Mouse (Mus musculus) limb, embryonic 12.5 days (tissue): ENCODE measurements around the gene Cdh6. TPM values are rescaled to one million over a fixed set of nuclear protein-coding genes. Genes with fewer than 3 reads are reported as not detected.
A peak's percentile ranks its signal among the peaks of the same experiment; 100 is the strongest.

Experiments
- ATAC-seq: fragments of 200-750 bp; cut with Nextera tagmentation; 2 replicates; pipeline ENCODE4 v1.8.0; 2017; ENCODE audit warnings: low read depth, moderate TSS enrichment; ENCODE audit not compliant: insufficient number of reproducible peaks, insufficient read depth, low FRiP score, low TSS enrichment
- H3K27ac ChIP-seq: fragments of 300-500 bp; sonication (generic); 2 replicates; pipeline ENCODE4 v1.5.1; 2016; ENCODE audit warnings: mild to moderate bottlenecking, moderate library complexity
- H3K27me3 ChIP-seq: fragments of 300-500 bp; sonication (generic); 2 replicates; pipeline ENCODE4 v1.6.1; 2016; ENCODE audit warnings: mild to moderate bottlenecking, moderate library complexity
- H3K36me3 ChIP-seq: fragments of 300-500 bp; sonication (generic); 2 replicates; pipeline ENCODE4 v1.6.1; 2016; ENCODE audit warnings: mild to moderate bottlenecking, moderate library complexity
- H3K4me1 ChIP-seq: fragments of 300-500 bp; sonication (generic); replicated peaks from 2 replicates; pipeline ENCODE4 v1.6.1; 2016
- H3K4me2 ChIP-seq: fragments of 300-500 bp; sonication (generic); 2 replicates; pipeline ENCODE4 v1.6.1; 2016; ENCODE audit warnings: mild to moderate bottlenecking, moderate library complexity
- H3K4me3 ChIP-seq: fragments of 300-500 bp; sonication (generic); replicated peaks from 2 replicates; pipeline ENCODE4 v1.5.1; 2016; ENCODE audit warnings: mild to moderate bottlenecking
- H3K9ac ChIP-seq: fragments of 300-500 bp; sonication (generic); replicated peaks from 2 replicates; pipeline ENCODE4 v1.6.1; 2016; ENCODE audit warnings: mild to moderate bottlenecking, moderate library complexity
- H3K9me3 ChIP-seq: fragments of 300-500 bp; sonication (generic); 2 replicates; pipeline ENCODE4 v1.6.1; 2016; ENCODE audit warnings: mild to moderate bottlenecking, moderate library complexity
- WGBS: fragments of 180-500 bp; shearing (Covaris S2); methylation state at CpG from one replicate; pipeline ENCODE4 v1.1.7; 2016; 5-methylcytosine and 5-hydroxymethylcytosine counted together
- polyA plus RNA-seq: library from polyadenylated mRNA; unstranded; fragments of >200 nt; fragmentation: Nextera tagmentation; extraction: Ambion mirVana; gene quantifications from 2 replicates; pipeline ENCODE4 v1.2.1, GENCODE M21; 2016

The Cdh6 gene
- polyA plus RNA-seq, 1 experiment from 2014 or later, result 6.3 TPM

GRCm38 (mm10) chr15:13093954-13094880 is 79.3 kb downstream of the Cdh6 start:
- H3K27ac ChIP-seq, result no peak overlapping the region
- no peaks in the 10 kb centered on the region for H3K27me3 ChIP-seq
- no peak for ATAC-seq
- 86% methylated on average over 19 of the region's 19 CpGs for WGBS
- H3K36me3 ChIP-seq, result no peaks in the 10 kb centered on the region
- no peaks in the 10 kb centered on the region for H3K9me3 ChIP-seq
- H3K4me1 ChIP-seq, result no peaks in the 10 kb centered on the region
- no peak overlapping the region for H3K4me2 ChIP-seq
- no peak overlapping the region for H3K4me3 ChIP-seq
- H3K9ac ChIP-seq, result no peak overlapping the region

- no peak overlapping the region for H3K4me2 ChIP-seq
- H3K27me3 ChIP-seq, result no peaks in the 10 kb centered on the region
- no peaks in the 10 kb centered on the region for H3K4me1 ChIP-seq
- H3K4me3 ChIP-seq, result no peak overlapping the region
- H3K9ac ChIP-seq, result no peak overlapping the region
- H3K36me3 ChIP-seq, result no peaks in the 10 kb centered on the region
- H3K27ac ChIP-seq, result no peak overlapping the region
- H3K9me3 ChIP-seq, result no peaks in the 10 kb centered on the region
- ATAC-seq, result no peak
- WGBS, result 91% methylated on average over 13 of the region's 13 CpGs
Measured at GRCm38 (mm10) chr15:13092064-13092463, 81.4 kb downstream of the Cdh6 start.

GRCm38 (mm10) chr15:13088504-13089058 is 84.9 kb downstream of the Cdh6 start:
- H3K9ac ChIP-seq, result no peak overlapping the region
- no peaks in the 10 kb centered on the region; the same call in 1 of the 2 replicates for H3K9me3 ChIP-seq
- H3K36me3 ChIP-seq, result no peaks in the 10 kb centered on the region
- no peaks in the 10 kb centered on the region for H3K27me3 ChIP-seq
- H3K4me1 ChIP-seq, result no peaks in the 10 kb centered on the region
- H3K27ac ChIP-seq, result no peak overlapping the region
- no peak; the same call in 1 of the 2 replicates for ATAC-seq
- H3K4me3 ChIP-seq, result no peak overlapping the region
- H3K4me2 ChIP-seq, result no peak overlapping the region
- WGBS, result 51% methylated on average over 7 of the region's 7 CpGs

GRCm38 (mm10) chr15:13084746-13085145 is 88.7 kb downstream of the Cdh6 start:
- no peak for ATAC-seq
- no peaks in the 10 kb centered on the region for H3K4me1 ChIP-seq
- H3K4me2 ChIP-seq, result no peak overlapping the region
- H3K36me3 ChIP-seq, result no peaks in the 10 kb centered on the region
- H3K9me3 ChIP-seq, result no peaks in the 10 kb centered on the region; the same call in 1 of the 2 replicates
- WGBS, result 81% methylated on average over 9 of the region's 9 CpGs
- no peak overlapping the region for H3K27ac ChIP-seq
- no peaks in the 10 kb centered on the region for H3K27me3 ChIP-seq
- H3K9ac ChIP-seq, result no peak overlapping the region
- no peak overlapping the region for H3K4me3 ChIP-seq

- Histone ChIP-seq H3K4me3 (no peak overlapping the region), H3K4me1 (no peaks in the 10 kb centered on the region), H3K27ac (no peak overlapping the region), H3K27me3 (no peaks in the 10 kb centered on the region), H3K9ac (no peak overlapping the region), H3K36me3 (no peaks in the 10 kb centered on the region), H3K4me2 (no peak overlapping the region), H3K9me3 (no peaks in the 10 kb centered on the region)
- WGBS, result 78% methylated on average over 8 of the region's 8 CpGs
- no peak for ATAC-seq
Measured at GRCm38 (mm10) chr15:13076908-13077669, 96.4 kb downstream of the Cdh6 start.

- H3K27ac ChIP-seq, result no peak overlapping the region
- H3K9me3 ChIP-seq, result no peaks in the 10 kb centered on the region
- no peaks in the 10 kb centered on the region for H3K27me3 ChIP-seq
- H3K4me2 ChIP-seq, result no peak overlapping the region
- WGBS, result 73% methylated on average over 4 of the region's 4 CpGs
- no peaks in the 10 kb centered on the region for H3K36me3 ChIP-seq
- no peak overlapping the region for H3K4me3 ChIP-seq
- no peak for ATAC-seq
- peaks cover 5% of the 10 kb centered on the region; the same call in 1 of the 2 replicates for H3K4me1 ChIP-seq
- no peak overlapping the region for H3K9ac ChIP-seq
Measured at GRCm38 (mm10) chr15:13074047-13074446, 99.4 kb downstream of the Cdh6 start.

- 0 out of 2 replicates have a peak overlapping the region, but pooled peaks have one; percentile 1 for H3K27ac ChIP-seq
Measured at GRCm38 (mm10) chr15:13068213-13068516, 105.3 kb downstream of the Cdh6 start.

GRCm38 (mm10) chr15:13067429-13068212 is 105.9 kb downstream of the Cdh6 start:
- H3K4me2 ChIP-seq, result peak overlapping the region; percentile 69
- peaks cover 23% of the 10 kb centered on the region for H3K4me1 ChIP-seq
- H3K9me3 ChIP-seq, result no peaks in the 10 kb centered on the region
- H3K4me3 ChIP-seq, result peak overlapping the region; percentile 36
- H3K27ac ChIP-seq, result 0 out of 2 replicates have a peak overlapping the region, but pooled peaks have one; percentile 12
- 0 out of 2 replicates have a peak, but pooled peaks cover 9% of the 10 kb centered on the region for H3K27me3 ChIP-seq
- H3K36me3 ChIP-seq, result no peaks in the 10 kb centered on the region
- peak; percentile 65; the same call in 1 of the 2 replicates for ATAC-seq
- 11% methylated on average over 20 of the region's 20 CpGs for WGBS
- 0 out of 2 replicates have a peak overlapping the region, but pooled peaks have one; percentile 2 for H3K9ac ChIP-seq

More at GRCm38 (mm10) chr15:13068213-13068516, 105.3 kb downstream of the Cdh6 start:
- H3K4me2 ChIP-seq, result peak overlapping the region; percentile 69
- 0 out of 2 replicates have a peak, but pooled peaks cover 9% of the 10 kb centered on the region for H3K27me3 ChIP-seq
- peak overlapping the region; percentile 36; the same call in 1 of the 2 replicates for H3K4me3 ChIP-seq
- no peaks in the 10 kb centered on the region for H3K9me3 ChIP-seq
- H3K36me3 ChIP-seq, result no peaks in the 10 kb centered on the region
- no peak for ATAC-seq
- peaks cover 23% of the 10 kb centered on the region for H3K4me1 ChIP-seq
- no peak overlapping the region for H3K9ac ChIP-seq

- Histone ChIP-seq H3K9ac (no peak overlapping the region), H3K27me3 (0 out of 2 replicates have a peak, but pooled peaks cover 9% of the 10 kb centered on the region), H3K36me3 (no peaks in the 10 kb centered on the region), H3K4me2 (peak overlapping the region; percentile 69), H3K4me1 (peaks cover 23% of the 10 kb centered on the region), H3K9me3 (no peaks in the 10 kb centered on the region), H3K27ac (no peak overlapping the region), H3K4me3 (peak overlapping the region; percentile 36; the same call in 1 of the 2 replicates)
- peak; percentile 21; the same call in 1 of the 2 replicates for ATAC-seq
- 18% methylated on average over 9 of the region's 9 CpGs for WGBS
Measured at GRCm38 (mm10) chr15:13066765-13067164, 106.7 kb downstream of the Cdh6 start.

GRCm38 (mm10) chr15:13063633-13064032 is 109.8 kb downstream of the Cdh6 start:
- Histone ChIP-seq H3K9ac (no peak overlapping the region), H3K4me2 (no peak overlapping the region), H3K4me1 (peaks cover 18% of the 10 kb centered on the region), H3K4me3 (no peak overlapping the region), H3K27me3 (0 out of 2 replicates have a peak, but pooled peaks cover 9% of the 10 kb centered on the region), H3K36me3 (no peaks in the 10 kb centered on the region), H3K27ac (no peak overlapping the region), H3K9me3 (no peaks in the 10 kb centered on the region)
- ATAC-seq, result no peak
- 90% methylated on average over 13 of the region's 13 CpGs for WGBS
